Mouse (Mus musculus) brown adipose tissue, adult 24 weeks (tissue): ENCODE results near the gene Ubr2. TPM values are rescaled to one million over a fixed set of nuclear protein-coding genes. Genes with fewer than 3 reads are reported as not detected.

ENCODE experiments used
- H3K27ac ChIP-seq: fragments of 200-500 bp; replicated peaks from 2 replicates; pipeline ENCODE4 v1.5.1; 2012; ENCODE audit warnings: low read depth, mild to moderate bottlenecking, low read length
- H3K4me1 ChIP-seq: fragments of 200-500 bp; 2 replicates; pipeline ENCODE4 v1.6.1; 2012; ENCODE audit warnings: low read length, mixed read lengths; ENCODE audit not compliant: control insufficient read depth, insufficient read depth, insufficient read length
- H3K4me3 ChIP-seq: fragments of 200-500 bp; 2 replicates; pipeline ENCODE4 v1.5.1; 2012; ENCODE audit warnings: low read depth, mild to moderate bottlenecking, low read length, moderate library complexity; ENCODE audit not compliant: insufficient read depth
- polyA plus RNA-seq: library from polyadenylated mRNA; stranded (reverse); fragments of >200 nt; gene quantifications from 2 replicates; pipeline ENCODE4 v1.2.4, GENCODE M21; 2012; ENCODE audit not compliant: missing spikeins, insufficient read depth, insufficient read length

Ubr2 gene
- 17.1 and 17.2 TPM in 2 replicates for polyA plus RNA-seq

DNA sequence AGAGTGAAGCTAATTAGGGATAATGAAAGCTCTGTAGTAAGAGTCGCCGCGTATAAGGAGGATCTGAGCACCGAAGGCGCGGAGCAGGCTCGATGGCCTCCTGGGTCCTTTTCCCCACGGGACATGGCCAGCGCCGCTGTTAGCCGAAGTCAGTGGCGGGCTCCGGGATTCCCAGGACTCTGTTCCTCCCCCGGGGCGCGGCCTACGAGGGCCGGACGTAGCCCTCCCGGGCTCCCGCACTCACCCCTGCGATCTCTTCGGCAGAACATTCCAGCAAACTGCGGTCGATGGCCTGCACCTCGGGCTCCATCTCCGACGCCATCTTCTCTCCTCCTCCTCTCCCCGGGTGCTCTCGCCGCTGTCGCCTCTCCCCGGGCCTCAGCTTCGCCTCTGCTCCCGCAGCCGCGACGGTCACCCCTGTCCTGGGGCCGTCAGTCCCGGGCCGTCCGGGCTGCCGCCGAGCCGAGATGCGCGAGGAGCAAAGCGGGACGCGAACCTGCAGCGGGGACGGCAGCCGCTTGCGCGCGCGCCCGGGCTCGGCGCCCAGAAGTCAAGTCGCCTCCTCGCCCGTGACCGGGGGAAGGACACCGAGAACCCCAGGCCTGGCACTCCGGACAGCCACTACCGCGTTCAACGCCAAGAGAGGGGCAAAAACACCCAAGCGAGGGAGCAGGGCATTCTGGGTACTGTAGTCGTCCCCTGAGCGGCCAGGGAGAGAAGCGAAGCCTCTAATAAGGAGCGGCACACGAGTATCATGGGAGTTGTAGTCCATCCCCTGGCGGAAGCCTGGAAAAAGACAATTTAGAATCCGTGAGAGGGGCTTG, at the start of gene Ubr2:
Gene Ubr2, minus strand, starts transcription at position 659 of the 824 bp plus-strand sequence.
- peaks cover 15% of the 10 kb centered on the region; the same call in 1 of the 2 replicates for H3K4me1 ChIP-seq
- peak within 1 kb of the TSS; percentile 85 for H3K27ac ChIP-seq

DNA sequence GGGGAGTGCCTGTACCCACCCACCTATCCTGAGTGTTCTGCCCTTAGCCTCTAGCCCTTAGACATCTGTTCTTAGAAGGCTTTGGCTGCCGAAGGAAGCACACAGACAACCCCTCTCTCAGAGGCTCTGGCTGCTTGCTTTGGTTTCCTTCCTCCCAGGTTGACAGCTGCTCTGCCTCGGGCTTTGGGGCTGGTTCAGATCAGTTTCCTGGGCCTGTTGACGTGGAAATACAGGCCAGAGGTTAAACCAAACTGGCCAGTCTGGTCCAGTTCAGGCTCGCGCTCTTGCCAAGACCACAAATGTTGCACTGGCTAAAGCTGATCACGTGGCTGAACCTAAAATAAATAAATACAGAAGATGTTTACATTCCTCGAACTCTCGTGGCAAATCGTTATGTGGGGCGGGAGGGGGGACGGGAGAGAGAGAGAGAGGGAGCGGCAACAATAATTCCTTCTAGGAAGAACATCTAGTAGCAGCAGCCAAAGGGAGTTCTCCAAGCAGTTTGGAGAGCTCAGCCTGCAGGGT, 49.5 kb upstream of the Ubr2 start:
- no peaks in the 10 kb centered on the region for H3K4me1 ChIP-seq
- no peak overlapping the region for H3K4me3 ChIP-seq
- H3K27ac ChIP-seq = peak overlapping the region; percentile 48; the same call in 1 of the 2 replicates

More for the DNA sequence above, at the start of gene Ubr2:
- peak within 1 kb of the TSS; percentile 86 for H3K4me3 ChIP-seq

DNA sequence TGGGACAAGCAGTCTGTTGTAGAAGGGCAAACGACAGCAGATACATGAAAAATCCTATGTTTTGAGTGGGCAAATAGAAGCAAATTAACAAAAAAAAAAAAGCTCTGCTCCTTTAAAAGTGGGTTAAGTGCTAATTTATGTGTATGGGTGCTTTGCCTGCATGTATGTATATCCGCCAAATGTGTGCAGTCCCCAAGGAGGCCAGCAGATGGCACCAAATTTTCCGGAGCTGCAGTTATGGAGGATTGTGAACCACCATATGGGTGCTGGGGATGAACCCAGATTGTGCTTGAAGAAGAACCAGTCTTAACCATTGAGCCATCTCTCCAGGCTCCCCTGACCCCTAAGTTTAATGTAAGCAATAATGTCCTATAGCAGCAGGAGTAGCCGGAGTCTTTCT, 47.6 kb upstream of the Ubr2 start:
- Histone ChIP-seq H3K27ac (no peak overlapping the region), H3K4me3 (no peak overlapping the region), H3K4me1 (no peaks in the 10 kb centered on the region; the same call in 1 of the 2 replicates)

DNA sequence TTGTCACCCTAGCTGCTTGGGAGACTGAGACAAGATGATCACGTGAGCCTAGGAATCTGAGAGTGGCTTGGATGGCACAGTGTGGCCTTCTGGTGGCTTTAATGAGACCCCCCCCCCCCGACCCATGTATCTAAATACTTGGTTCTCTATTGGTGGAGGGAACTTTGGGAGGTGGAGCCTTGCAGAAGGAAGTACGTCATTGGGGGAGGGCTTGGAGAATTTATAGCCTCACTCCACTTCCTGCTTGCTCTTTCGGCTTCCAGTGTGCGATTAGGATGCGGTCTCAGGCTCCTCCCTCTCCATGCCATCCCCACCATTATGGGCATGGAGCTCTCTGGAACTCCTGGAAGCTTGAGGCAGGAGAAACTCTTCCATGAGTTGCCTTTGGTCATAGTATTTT, 46.1 kb upstream of the Ubr2 start:
- Histone ChIP-seq H3K27ac (no peak overlapping the region), H3K4me1 (no peaks in the 10 kb centered on the region; the same call in 1 of the 2 replicates), H3K4me3 (no peak overlapping the region)

DNA sequence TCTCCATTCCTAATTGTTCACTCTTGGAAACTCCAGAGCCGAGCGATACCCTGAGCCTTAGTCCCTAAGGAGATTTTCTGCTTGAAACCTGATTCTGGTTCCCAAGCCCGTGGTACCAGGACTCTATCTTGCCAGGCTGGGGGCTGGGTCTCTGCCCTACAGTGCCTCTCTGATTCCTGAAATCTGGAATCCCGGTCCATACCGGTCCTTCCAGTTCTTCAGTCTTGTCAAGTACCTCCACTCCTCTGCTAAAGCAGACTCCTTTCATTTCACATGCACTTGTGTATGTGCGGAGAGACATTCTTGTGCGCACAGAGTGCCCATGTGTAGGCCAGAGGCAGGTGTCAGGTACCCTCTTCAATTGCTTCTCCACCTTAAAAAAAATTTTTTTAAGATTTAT, 44.8 kb upstream of the Ubr2 start:
- H3K4me1 ChIP-seq = no peaks in the 10 kb centered on the region; the same call in 1 of the 2 replicates
- no peak overlapping the region for H3K27ac ChIP-seq
- H3K4me3 ChIP-seq = no peak overlapping the region

DNA sequence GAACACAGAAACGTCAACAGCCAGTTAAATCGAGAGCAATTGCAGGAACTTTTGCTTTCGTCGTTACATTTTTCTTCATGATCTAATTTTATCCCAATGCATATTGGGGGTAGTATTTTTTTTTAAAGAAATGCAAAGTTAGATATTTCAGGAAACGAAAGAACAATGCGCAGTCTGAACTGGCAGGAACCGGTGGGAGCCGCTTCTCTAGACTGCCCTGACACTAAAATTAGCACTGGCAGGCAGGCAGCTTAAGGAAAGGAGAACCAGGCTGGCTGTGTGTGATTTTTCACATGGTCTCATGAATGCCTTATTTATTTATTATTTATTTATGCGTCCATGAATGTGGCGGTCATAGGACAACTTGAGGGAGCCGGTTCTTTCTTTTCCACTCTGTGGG, 44.3 kb upstream of the Ubr2 start:
- H3K27ac ChIP-seq = no peak overlapping the region
- H3K4me3 ChIP-seq = peak overlapping the region; percentile 4; the same call in 1 of the 2 replicates
- H3K4me1 ChIP-seq = no peaks in the 10 kb centered on the region; the same call in 1 of the 2 replicates

DNA sequence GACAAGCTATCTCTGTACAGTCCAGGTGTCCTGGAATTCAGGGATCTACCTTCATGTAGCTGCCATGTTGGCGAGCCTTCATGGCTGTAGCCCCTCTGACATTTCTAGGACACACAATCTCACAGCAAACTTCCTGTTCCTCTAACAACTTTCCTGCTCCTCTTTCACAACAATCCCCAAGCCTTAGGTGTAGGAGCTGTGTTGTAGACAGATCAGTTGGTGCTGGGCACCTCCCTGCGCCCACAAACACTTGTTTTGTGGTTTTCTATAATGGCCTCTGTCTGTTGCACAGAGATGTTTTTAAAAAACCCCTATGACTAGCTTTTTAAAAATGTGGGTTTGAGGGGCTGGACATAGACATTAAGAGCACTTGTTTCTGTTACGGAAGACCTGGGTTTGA, 40.3 kb upstream of the Ubr2 start:
- no peak overlapping the region for H3K4me3 ChIP-seq
- H3K27ac ChIP-seq = no peak overlapping the region
- H3K4me1 ChIP-seq = peaks cover 4% of the 10 kb centered on the region

DNA sequence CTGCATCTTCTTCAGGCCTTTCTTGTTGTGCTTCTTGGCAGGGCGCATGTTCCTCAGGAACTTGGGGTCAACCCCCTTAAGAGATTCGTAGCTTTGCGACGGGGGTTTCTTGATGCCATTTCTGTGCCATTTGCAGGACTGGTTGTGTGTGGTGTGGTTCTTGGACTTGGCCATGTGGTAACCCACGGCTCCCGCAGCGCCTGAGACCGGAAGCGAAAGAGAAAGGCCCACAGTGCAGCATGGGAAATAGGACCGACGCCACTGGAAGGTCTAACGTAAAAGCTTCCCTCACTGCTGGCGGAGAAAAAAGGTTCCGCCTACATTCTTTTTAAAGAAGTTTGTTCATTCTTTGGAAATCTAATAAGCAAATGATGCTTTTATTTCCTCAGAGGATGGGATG, 32.5 kb upstream of the Ubr2 start:
- no peak overlapping the region for H3K27ac ChIP-seq
- H3K4me3 ChIP-seq = no peak overlapping the region
- H3K4me1 ChIP-seq = peaks cover 4% of the 10 kb centered on the region; the same call in 1 of the 2 replicates

DNA sequence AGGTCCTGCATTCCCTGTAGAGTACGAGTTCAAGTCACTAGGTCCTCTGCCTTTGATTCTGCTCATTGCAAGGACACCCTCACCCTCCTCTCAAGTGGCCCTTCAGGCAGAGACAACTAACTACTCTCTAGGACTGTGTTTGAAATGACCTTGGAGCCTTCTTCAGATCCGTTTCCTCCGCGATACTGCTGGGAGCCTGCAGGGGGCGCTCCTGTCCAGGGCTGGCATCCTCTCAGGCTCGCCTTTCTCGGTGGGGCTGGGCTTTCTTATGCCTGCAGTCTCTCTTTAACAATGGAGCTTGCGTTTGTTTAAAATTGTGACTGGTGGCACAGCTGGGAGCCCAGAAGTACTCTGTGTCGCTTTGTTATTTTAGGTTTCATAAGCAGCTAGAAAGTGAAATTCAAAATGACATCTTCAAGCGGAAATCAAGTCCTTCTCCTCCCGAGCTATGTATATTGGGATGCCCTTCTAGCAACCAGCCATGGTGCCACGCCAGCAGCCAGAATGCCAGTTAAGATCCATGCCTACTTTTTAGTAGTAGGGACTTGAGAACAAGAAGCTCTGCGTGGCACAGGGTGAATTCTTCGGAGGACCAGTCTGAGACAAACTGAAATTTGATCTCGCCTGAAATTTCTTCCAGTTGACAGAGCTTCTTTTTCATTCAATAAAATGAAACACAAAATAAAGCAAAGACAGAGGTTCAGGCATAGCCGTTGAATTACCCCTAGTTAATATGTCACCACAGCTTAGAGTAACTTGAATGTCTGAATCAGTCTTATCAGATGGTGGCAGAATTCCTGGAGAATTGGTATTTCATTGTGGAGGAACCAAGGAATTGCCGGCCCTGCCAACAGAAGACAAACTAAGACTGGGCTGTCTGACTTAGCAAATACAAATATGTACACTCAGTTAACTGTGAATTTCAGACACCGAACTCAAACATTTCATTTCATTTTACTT, 28.8 kb upstream of the Ubr2 start:
- Histone ChIP-seq H3K4me1 (0 out of 2 replicates have a peak, but pooled peaks cover 2% of the 10 kb centered on the region), H3K27ac (no peak overlapping the region), H3K4me3 (peak overlapping the region; percentile 37)

DNA sequence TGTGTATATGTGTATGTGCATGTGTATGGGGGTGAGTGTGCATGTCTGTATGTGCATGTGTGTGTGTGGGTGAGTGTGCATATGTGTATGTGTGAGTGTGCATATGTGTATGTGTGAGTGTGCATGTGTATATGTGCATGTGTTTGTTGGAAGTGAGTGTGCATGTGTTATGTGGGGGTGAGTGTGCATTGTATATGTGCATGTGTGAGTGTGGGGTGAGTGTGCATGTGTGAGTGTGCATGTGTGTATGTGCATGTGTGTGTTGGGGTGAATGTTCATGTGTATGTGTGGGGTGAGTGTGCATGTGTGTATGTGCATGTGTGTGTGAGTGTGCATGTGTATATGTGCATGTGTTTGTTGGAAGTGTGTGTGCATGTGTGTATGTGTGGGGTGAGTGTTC, 24.2 kb upstream of the Ubr2 start:
- H3K4me1 ChIP-seq = 0 out of 2 replicates have a peak, but pooled peaks cover 2% of the 10 kb centered on the region
- H3K27ac ChIP-seq = no peak overlapping the region
- no peak overlapping the region for H3K4me3 ChIP-seq

DNA sequence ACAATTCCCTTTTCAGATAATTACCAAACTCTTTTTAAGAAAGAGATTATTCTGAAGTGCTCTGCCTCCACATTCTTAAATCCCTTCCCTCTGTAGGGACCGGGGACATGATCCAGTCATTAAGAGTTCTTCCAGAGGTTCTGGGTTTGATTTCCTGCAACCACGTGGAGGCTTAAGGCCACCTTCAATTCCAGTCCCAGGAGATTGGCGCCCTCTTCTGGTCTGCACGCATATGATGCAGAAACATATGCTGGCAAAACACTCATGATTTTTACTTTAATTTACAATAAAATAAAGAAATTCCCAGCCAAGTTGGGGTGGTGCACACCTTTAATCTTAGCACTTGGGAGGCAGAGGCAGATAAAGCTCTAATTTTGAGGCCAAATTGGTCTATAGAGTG, 23.3 kb upstream of the Ubr2 start:
- Histone ChIP-seq H3K4me3 (no peak overlapping the region), H3K27ac (no peak overlapping the region), H3K4me1 (0 out of 2 replicates have a peak, but pooled peaks cover 2% of the 10 kb centered on the region)

DNA sequence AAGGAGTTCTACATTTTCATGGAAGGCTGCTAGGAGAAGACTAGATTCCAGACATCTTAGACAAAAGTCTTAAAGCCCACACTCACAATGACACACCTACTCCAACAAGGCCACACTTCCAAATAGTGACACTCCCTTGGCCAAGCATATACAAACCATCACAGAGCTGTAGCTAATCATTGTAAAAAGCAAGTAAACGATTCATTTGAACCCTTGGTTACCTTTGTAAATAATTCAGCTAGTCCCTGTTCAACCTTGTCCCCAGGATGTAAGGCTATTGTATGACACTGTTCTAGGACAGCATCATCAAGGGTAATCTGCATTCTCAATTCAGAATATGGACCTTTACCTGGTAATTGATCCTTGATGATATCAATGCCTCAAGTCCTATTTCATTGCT, 14.4 kb upstream of the Ubr2 start:
- no peak overlapping the region for H3K4me3 ChIP-seq
- H3K27ac ChIP-seq = no peak overlapping the region
- no peaks in the 10 kb centered on the region for H3K4me1 ChIP-seq

DNA sequence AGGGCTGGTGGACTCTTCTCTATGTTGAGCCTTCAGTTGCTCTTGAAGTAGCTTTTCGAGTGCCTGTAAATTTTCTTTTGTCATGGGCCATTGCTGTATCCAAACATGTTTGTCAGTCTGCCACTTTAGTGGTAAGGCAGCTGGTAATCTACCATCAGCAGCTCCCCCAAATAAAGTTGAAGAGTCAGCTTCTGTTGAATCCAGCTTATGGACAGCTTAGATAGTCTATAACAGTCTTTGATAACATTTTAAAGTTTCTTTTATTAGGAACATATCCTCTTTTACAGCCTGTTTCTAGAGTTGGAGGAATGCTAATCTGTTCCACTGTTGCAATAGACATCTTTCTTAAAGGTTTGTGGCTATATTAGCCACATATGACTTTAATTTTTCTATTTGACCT, 13.0 kb upstream of the Ubr2 start:
- H3K4me3 ChIP-seq = no peak overlapping the region
- H3K27ac ChIP-seq = no peak overlapping the region
- no peaks in the 10 kb centered on the region for H3K4me1 ChIP-seq

DNA sequence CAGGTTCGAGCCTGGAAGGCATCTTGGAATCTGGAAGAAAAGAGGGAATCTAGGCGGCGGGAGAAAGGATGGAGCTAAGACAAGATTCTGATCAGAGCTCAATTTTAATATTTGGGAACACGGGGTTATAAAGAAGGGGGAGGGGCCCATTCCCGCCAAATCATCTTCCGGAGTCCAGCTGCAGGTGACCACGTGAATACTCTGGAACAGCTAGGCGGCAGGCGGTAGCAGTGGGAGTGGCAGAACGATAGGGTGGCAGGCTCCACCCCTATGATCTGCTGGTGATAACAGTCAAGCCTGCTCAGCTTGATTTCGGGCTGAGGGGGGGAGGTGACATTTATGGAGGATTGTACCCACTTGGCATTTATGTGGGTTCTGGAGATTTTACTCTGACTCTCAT, 2.5 kb upstream of the Ubr2 start:
- Histone ChIP-seq H3K27ac (no peak overlapping the region), H3K4me3 (no peak overlapping the region), H3K4me1 (0 out of 2 replicates have a peak, but pooled peaks cover 5% of the 10 kb centered on the region)

DNA sequence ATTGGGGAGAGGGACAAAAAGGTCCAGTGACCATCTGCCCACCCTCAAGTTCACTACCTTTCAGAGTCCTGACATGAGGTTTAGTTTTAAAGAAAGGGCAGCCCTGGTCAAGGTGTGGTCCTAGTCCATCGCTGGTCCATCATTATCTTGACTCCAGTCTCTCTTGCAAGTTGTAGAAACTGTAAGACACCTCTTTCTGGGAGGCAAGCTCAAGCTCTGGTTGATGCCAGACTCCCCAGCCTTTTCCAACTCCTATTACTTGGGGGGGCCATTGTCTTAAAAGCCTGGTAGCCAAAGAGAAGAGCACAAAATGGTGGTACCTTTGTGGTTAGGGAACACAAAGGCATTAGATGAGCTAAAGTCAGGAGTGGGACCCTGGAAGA, 1.3 kb upstream of the Ubr2 start:
- Histone ChIP-seq H3K27ac (no peak overlapping the region), H3K4me1 (0 out of 2 replicates have a peak, but pooled peaks cover 5% of the 10 kb centered on the region), H3K4me3 (no peak overlapping the region)
